Mouse (Mus musculus): Measurements from ENCODE around the gene Desi1.

- TF ChIP-seq CTCF (IDR thresholded peaks at IDR 0.05) = no peak
- TF ChIP-seq EP300 (IDR thresholded peaks at IDR 0.05; ENCODE audit: insufficient read depth, low read depth, low read length) = 0 out of 2 replicates have a peak, but pooled peaks have one; percentile 15
- TF ChIP-seq POLR2A (IDR thresholded peaks at IDR 0.05; ENCODE audit: insufficient read depth, low read depth, low read length) = no peak
Observed at GRCm38 (mm10) chr15:81990549-81990948, 43.1 kb downstream of the Desi1 start.
